Mouse (Mus musculus) lung, adult 18-20 months (tissue): ENCODE measurements at regions not wholly inside any gene's neighbourhood (a gene's known extent, or its start where the extent isn't known, plus 50 kb on each side); places are given as distances from the start of the nearest gene placed in this dataset.

Source experiments
- DNase-seq, 2 experiments: peaks; one replicate each; pipeline ENCODE4 v3.0.0; 2022; ENCODE audit warnings: mixed read lengths in 2 of 2

- DNase-seq, result no peak
Observed at GRCm38 (mm10) chr2:75062189-75062510, 236.5 kb downstream of the Mtx2 start.

GRCm38 (mm10) chr2:75064406-75065115 lies 239.0 kb downstream of the Mtx2 start:
- DNase-seq, result no peak

- no peak for DNase-seq
Observed at GRCm38 (mm10) chr2:75065304-75065703, 239.7 kb downstream of the Mtx2 start.

GRCm38 (mm10) chr2:75069321-75069720 lies 243.7 kb downstream of the Mtx2 start:
- no peak for DNase-seq

GRCm38 (mm10) chr2:75072021-75072420 lies 246.4 kb downstream of the Mtx2 start:
- DNase-seq, result no peak

GRCm38 (mm10) chr2:75072471-75072870 lies 246.9 kb downstream of the Mtx2 start:
- no peak for DNase-seq

GRCm38 (mm10) chr2:75073178-75073577 lies 247.6 kb downstream of the Mtx2 start:
- DNase-seq, result no peak

GRCm38 (mm10) chr2:75087164-75087563 lies 261.6 kb downstream of the Mtx2 start:
- DNase-seq, result no peak

GRCm38 (mm10) chr2:75089186-75089585 lies 263.6 kb downstream of the Mtx2 start:
- DNase-seq, result no peak

GRCm38 (mm10) chr2:75089616-75090015 lies 264.0 kb downstream of the Mtx2 start:
- no peak for DNase-seq

- DNase-seq, result no peak
Observed at GRCm38 (mm10) chr2:75090439-75090838, 264.8 kb downstream of the Mtx2 start.

- peak in 1 of 2 experiments; percentile 2 for DNase-seq
Observed at GRCm38 (mm10) chr2:75101501-75101900, 275.9 kb downstream of the Mtx2 start.

GRCm38 (mm10) chr2:75112751-75113150 lies 287.1 kb downstream of the Mtx2 start:
- no peak for DNase-seq

GRCm38 (mm10) chr2:75114375-75114774 lies 288.8 kb downstream of the Mtx2 start:
- DNase-seq, result no peak

GRCm38 (mm10) chr2:75118348-75118926 lies 292.8 kb downstream of the Mtx2 start:
- DNase-seq, result no peak

GRCm38 (mm10) chr2:75119599-75119998 lies 294.0 kb downstream of the Mtx2 start:
- DNase-seq, result no peak

- no peak for DNase-seq
Observed at GRCm38 (mm10) chr2:75133298-75134080, 307.9 kb downstream of the Mtx2 start.

- DNase-seq, result no peak
Observed at GRCm38 (mm10) chr2:75136618-75137017, 311.0 kb downstream of the Mtx2 start.

- DNase-seq, result no peak
Observed at GRCm38 (mm10) chr2:75137133-75137982, 311.8 kb downstream of the Mtx2 start.

GRCm38 (mm10) chr2:75137983-75138745 lies 312.6 kb downstream of the Mtx2 start:
- peak; percentile 20 to 43 for DNase-seq

GRCm38 (mm10) chr2:75138746-75139060 lies 313.1 kb downstream of the Mtx2 start:
- DNase-seq, result no peak

GRCm38 (mm10) chr2:75139544-75139943 lies 313.9 kb downstream of the Mtx2 start:
- no peak for DNase-seq
